Mouse (Mus musculus) megakaryocyte, embryonic 14.5 days (primary cell): ENCODE results near the gene Sap30l. TPM values are rescaled to one million over a fixed set of nuclear protein-coding genes. Genes with fewer than 3 reads are reported as not detected.

ENCODE experiments used
- H3K27me3 ChIP-seq: replicated peaks from 2 replicates; pipeline ENCODE3; 2012; ENCODE audit warnings: inconsistent platforms
- H3K36me3 ChIP-seq: replicated peaks from 2 replicates; pipeline ENCODE3; 2012; ENCODE audit warnings: low read length, inconsistent platforms, mixed read lengths
- H3K4me1 ChIP-seq: 2 replicates; pipeline ENCODE4 v1.6.1; 2012; ENCODE audit warnings: inconsistent platforms
- H3K4me3 ChIP-seq: replicated peaks from 2 replicates; pipeline ENCODE3; 2012; ENCODE audit warnings: moderate library complexity, mild to moderate bottlenecking, inconsistent platforms
- H3K9me3 ChIP-seq: 2 replicates; pipeline ENCODE4 v1.6.1; 2012; ENCODE audit warnings: inconsistent platforms
- FLI1 ChIP-seq: IDR thresholded peaks from 2 replicates; pipeline ENCODE4 v1.6.1; 2012; ENCODE audit warnings: low read length, inconsistent platforms, mixed read lengths
- GATA1 ChIP-seq: IDR thresholded peaks from 3 replicates; pipeline ENCODE4 v1.6.1; 2012; ENCODE audit warnings: mixed read lengths, low read length, inconsistent platforms, borderline replicate concordance
- polyA plus RNA-seq: library from polyadenylated mRNA; stranded (reverse); fragments of >175 nt; gene quantifications from 2 replicates; pipeline ENCODE4 v1.2.3, GENCODE M21; 2012; ENCODE audit warnings: low replicate concordance; ENCODE audit not compliant: insufficient read depth

Gene Sap30l
- polyA plus RNA-seq, 1 experiment: 87.1 TPM

DNA sequence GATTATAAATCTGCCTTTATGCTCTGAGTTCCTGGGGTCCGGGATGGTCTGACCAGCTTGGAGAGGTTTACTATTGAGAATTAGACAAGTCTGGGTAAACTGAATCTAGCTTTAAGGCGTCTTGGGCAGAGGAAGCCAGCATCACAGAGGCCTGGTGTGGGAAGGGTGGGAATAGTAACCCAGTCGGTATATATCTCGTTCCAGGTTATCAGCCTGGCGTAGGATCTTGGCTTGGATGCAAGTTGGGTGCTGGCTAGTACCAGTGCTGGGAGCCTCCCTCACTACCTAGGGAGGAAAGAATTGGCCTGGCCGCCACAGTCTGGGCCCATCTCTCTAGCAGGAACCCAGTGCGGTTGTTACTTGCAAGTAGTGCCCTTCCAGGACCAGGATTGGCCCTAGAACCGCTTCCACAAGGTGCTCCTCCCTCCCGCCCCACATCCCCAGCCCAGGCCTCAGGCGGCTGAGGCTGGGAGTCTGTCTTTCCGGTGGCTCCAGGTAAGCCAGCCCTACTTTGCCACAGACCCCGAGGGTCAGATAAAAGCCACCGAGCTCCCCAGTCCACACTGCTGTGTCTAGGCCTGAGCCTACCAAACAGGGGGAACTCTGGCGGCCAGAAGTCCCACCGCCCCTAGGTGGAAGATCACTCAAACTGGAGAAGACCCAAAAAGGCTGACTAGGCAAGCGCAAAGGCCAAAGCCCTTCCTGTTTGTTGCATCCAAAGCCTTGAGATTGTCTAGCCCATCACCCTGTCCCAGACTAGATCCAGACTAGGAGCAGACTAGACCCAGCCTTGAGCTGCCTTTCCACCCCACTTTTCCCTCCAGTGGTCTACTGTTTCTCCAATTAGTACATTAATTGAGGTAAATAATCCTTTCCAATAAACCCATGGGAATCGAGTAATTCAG lies 28.7 kb downstream of the Sap30l start:
- peaks cover 35% of the 10 kb centered on the region for H3K4me1 ChIP-seq
- H3K4me3 ChIP-seq: no peak overlapping the region
- peaks cover 95% of the 10 kb centered on the region for H3K27me3 ChIP-seq
- 0 out of 2 replicates have a peak, but pooled peaks cover 8% of the 10 kb centered on the region for H3K9me3 ChIP-seq
- no peaks in the 10 kb centered on the region for H3K36me3 ChIP-seq
- TF ChIP-seq GATA1 (no peak), FLI1 (no peak)

- peaks cover 35% of the 10 kb centered on the region for H3K4me1 ChIP-seq
- TF ChIP-seq GATA1 (no peak), FLI1 (no peak)
- peak overlapping the region; percentile 14 for H3K4me3 ChIP-seq
- no peaks in the 10 kb centered on the region for H3K36me3 ChIP-seq
- 0 out of 2 replicates have a peak, but pooled peaks cover 8% of the 10 kb centered on the region for H3K9me3 ChIP-seq
- peaks cover 98% of the 10 kb centered on the region for H3K27me3 ChIP-seq
These were observed 29.9 kb downstream of the Sap30l start for GRCm38 (mm10) chr11:57831281-57831781.

DNA sequence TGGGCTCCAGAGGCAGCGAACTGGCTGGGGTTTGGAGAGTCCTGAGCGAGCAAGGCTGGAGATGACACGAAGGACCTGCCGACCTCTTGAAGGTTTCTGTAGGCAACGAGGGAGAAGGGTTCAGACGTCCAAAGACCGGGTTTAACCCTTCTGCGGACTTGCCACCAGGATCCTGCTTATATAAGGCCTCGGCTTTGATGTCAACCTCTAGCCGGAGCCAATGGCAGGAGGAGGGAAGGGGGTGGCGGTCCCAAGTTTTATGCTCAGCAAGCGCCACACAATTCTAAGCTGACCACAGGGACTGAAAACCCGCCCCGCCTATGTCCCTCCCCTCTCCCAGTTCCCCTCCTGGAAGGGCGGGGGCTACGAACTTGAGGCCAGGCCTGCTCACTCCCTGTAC lies 30.4 kb downstream of the Sap30l start:
- 0 out of 2 replicates have a peak, but pooled peaks cover 8% of the 10 kb centered on the region for H3K9me3 ChIP-seq
- TF ChIP-seq FLI1: no peak
- no peak for TF ChIP-seq GATA1
- no peaks in the 10 kb centered on the region for H3K36me3 ChIP-seq
- H3K27me3 ChIP-seq: peaks cover 98% of the 10 kb centered on the region
- H3K4me1 ChIP-seq: peaks cover 37% of the 10 kb centered on the region
- H3K4me3 ChIP-seq: no peak overlapping the region

DNA sequence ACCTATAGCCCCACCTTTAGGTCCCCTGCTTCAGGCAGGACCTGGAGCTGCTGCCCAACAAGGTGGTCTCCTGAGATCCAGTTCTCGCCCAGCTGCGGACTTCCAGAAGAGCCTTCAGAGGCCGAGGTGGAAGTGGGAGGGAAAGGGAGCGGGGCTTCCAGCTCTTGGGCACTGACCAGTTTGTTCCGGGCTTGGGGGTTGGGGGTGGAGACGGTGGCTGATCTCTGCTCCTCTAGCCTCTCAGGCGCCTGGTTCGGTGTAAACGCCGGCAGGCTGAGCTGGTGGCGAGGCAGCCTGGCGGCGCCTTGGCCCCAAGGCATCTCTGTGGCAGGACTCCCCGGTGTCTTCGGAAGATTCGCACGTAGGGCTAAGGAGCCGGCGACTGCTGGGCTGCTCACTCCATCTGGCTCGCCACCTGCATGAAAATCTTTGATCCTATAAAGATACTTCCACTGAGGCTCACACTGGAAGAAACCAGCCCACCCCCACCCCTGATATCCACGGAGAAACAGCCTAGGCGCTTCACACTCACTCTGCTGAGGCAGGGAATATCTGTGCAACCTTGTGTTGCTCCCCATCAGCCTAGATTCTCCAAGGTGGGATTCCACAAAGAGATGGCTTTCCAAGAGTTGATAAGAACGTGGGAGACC lies 31.2 kb downstream of the Sap30l start, which contains the start of gene Hand1:
Hand1 (minus strand) TSS at position 267 of the 650 bp plus-strand sequence.
- 0 out of 2 replicates have a peak, but pooled peaks cover 8% of the 10 kb centered on the region for H3K9me3 ChIP-seq
- peaks cover 98% of the 10 kb centered on the region for H3K27me3 ChIP-seq
- TF ChIP-seq GATA1 (no peak), FLI1 (no peak)
- H3K4me3 ChIP-seq: peak within 1 kb of the TSS; percentile 14
- no peaks in the 10 kb centered on the region for H3K36me3 ChIP-seq
- peaks cover 29% of the 10 kb centered on the region for H3K4me1 ChIP-seq

GRCm38 (mm10) chr11:57833296-57833977 lies 32.0 kb downstream of the Sap30l start:
- peaks cover 98% of the 10 kb centered on the region for H3K27me3 ChIP-seq
- H3K4me3 ChIP-seq: no peak overlapping the region
- TF ChIP-seq FLI1: no peak
- no peak for TF ChIP-seq GATA1
- H3K36me3 ChIP-seq: no peaks in the 10 kb centered on the region
- H3K9me3 ChIP-seq: 0 out of 2 replicates have a peak, but pooled peaks cover 8% of the 10 kb centered on the region
- H3K4me1 ChIP-seq: peaks cover 22% of the 10 kb centered on the region; the same call in 1 of the 2 replicates

GRCm38 (mm10) chr11:57834031-57834430 lies 32.6 kb downstream of the Sap30l start:
- H3K9me3 ChIP-seq: 0 out of 2 replicates have a peak, but pooled peaks cover 8% of the 10 kb centered on the region
- TF ChIP-seq GATA1 (no peak), FLI1 (no peak)
- peaks cover 16% of the 10 kb centered on the region; the same call in 1 of the 2 replicates for H3K4me1 ChIP-seq
- H3K27me3 ChIP-seq: peaks cover 97% of the 10 kb centered on the region
- no peak overlapping the region for H3K4me3 ChIP-seq
- no peaks in the 10 kb centered on the region for H3K36me3 ChIP-seq

DNA sequence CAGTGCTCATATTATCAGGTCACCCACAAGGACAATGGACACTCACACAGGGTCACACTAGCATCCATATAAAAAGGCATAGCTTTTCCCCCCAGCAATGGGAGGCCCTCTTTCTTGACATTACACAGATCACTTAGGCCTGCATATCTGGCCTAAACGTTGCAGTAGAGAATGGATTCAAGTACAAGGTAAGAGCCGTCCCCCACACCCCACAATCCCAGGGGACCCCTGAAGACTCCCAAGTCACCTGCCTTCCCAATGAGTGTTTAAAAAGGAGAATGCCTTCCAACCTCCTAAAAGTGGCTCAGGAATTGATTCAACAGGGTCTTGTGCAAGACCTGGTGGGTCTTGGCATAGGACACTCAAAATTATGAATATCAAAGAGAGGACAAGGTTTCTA lies 33.9 kb downstream of the Sap30l start:
- no peak overlapping the region for H3K4me3 ChIP-seq
- H3K9me3 ChIP-seq: 0 out of 2 replicates have a peak, but pooled peaks cover 8% of the 10 kb centered on the region
- H3K4me1 ChIP-seq: peaks cover 15% of the 10 kb centered on the region; the same call in 1 of the 2 replicates
- H3K27me3 ChIP-seq: peaks cover 97% of the 10 kb centered on the region
- TF ChIP-seq GATA1 (no peak), FLI1 (no peak)
- no peaks in the 10 kb centered on the region for H3K36me3 ChIP-seq

- Histone ChIP-seq H3K4me1 (peaks cover 15% of the 10 kb centered on the region; the same call in 1 of the 2 replicates), H3K27me3 (peaks cover 97% of the 10 kb centered on the region), H3K4me3 (no peak overlapping the region), H3K36me3 (no peaks in the 10 kb centered on the region), H3K9me3 (0 out of 2 replicates have a peak, but pooled peaks cover 8% of the 10 kb centered on the region)
- TF ChIP-seq FLI1 (no peak), GATA1 (no peak)
These were observed 34.5 kb downstream of the Sap30l start for GRCm38 (mm10) chr11:57835931-57836330.

DNA sequence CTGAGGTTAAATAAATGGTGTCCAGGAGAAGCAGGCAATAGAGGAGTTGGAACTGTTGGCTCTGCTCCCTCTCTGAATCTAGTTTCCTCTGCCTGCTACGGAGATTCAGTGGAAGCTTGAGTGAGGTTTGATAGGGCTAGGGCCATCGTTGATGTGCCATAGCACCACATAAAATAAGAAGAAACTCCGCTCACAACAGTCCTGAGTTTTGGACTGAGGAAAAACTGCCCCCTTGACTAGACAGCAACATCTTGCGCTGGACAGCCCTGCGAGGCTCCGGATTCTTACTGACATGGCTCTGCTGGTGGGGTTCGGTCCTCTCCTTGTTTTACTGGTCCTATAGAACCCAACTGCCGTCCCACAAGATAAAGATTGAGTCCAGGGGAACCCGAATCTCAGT lies 35.0 kb downstream of the Sap30l start:
- Histone ChIP-seq H3K36me3 (no peaks in the 10 kb centered on the region), H3K4me3 (no peak overlapping the region), H3K4me1 (peaks cover 11% of the 10 kb centered on the region; the same call in 1 of the 2 replicates), H3K27me3 (peaks cover 97% of the 10 kb centered on the region), H3K9me3 (0 out of 2 replicates have a peak, but pooled peaks cover 8% of the 10 kb centered on the region)
- TF ChIP-seq FLI1: no peak
- TF ChIP-seq GATA1: no peak
